Mouse (Mus musculus): ENCODE data around the gene Zfyve27.

GRCm38 (mm10) chr19:42164188-42164587, 437 bp downstream of the Zfyve27 start:
- no peak for TF ChIP-seq POLR2A (IDR thresholded peaks at IDR 0.05; ENCODE audit: extremely low read depth, insufficient read depth, low read length)
- TF ChIP-seq CTCF (IDR thresholded peaks at IDR 0.05; ENCODE audit: low read depth, low read length): no peak
